Mouse (Mus musculus): ENCODE results near the gene Ajm1. TPM values are rescaled to one million over a fixed set of nuclear protein-coding genes. Genes with fewer than 3 reads are reported as not detected.
A peak's percentile ranks its signal among the peaks of the same experiment; 100 is the strongest.

Ajm1 gene
- polyA plus RNA-seq, 1 experiment from 2014 or later, result 0.44 TPM

DNA sequence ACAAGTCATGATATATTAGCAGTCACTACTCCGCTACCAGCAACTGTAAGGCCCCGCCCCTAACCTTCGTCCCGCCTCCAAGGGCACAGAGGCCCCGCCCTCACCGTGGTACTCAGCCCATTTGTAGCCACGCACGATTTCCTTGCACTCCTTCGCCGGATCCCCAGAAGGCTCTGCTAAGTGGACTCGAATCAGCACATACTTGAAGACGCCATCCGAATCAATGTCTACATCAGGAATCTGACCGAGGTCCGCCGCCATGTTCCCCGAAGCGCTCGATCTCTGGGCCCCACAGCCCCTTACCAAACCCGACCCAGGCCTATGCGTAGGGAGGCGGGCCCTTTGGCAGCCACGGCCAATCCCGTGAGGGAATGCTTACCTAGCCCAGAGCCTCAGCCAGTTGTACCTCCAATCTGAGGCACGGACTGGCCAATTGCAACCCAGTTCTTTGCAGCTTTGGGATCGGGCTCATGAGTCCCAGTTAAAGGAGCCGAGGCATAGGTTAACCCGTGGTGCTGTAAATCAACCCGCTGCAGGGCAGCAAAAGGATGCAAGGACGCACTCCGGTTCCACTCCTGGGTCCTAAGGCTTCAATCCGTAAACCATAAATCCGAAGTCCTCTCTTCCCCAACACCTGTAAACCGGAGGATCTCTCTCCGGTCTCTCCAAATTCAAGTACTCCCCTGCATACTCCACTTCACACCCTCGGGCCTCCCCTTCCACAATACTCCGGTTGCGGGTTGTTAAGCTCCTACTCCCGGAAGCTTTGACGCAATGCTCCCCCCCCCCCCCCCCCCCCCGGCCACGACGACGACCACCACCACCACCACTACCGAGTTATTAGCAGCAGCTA is 6.8 kb downstream of the Ajm1 start, which contains the start of the genes Mamdc4 and Phpt1:
TSS of gene Mamdc4 (minus strand) at position 267 of the 853 bp plus-strand sequence.
TSS of gene Phpt1 (minus strand) at position 646 of the 853 bp plus-strand sequence.
- WGBS, result under 1% methylated on average over 41 of the region's 45 CpGs
- H3K27me3 ChIP-seq, result peaks cover 38% of the 10 kb centered on the region
- peak within 1 kb of the TSS; percentile 60 for H3K4me3 ChIP-seq
- H3K4me2 ChIP-seq, result peak within 1 kb of the TSS; percentile 91
- H3K4me1 ChIP-seq, result peaks cover 59% of the 10 kb centered on the region
- H3K9ac ChIP-seq, result peak within 1 kb of the TSS; percentile 51
- H3K36me3 ChIP-seq, result peaks cover 20% of the 10 kb centered on the region
- peak within 1 kb of the TSS; percentile 95 for H3K27ac ChIP-seq
- no peaks in the 10 kb centered on the region for H3K9me3 ChIP-seq
- ATAC-seq (ENCODE audit: insufficient number of reproducible peaks, low FRiP score, low TSS enrichment, low read depth), result peak; percentile 97

DNA sequence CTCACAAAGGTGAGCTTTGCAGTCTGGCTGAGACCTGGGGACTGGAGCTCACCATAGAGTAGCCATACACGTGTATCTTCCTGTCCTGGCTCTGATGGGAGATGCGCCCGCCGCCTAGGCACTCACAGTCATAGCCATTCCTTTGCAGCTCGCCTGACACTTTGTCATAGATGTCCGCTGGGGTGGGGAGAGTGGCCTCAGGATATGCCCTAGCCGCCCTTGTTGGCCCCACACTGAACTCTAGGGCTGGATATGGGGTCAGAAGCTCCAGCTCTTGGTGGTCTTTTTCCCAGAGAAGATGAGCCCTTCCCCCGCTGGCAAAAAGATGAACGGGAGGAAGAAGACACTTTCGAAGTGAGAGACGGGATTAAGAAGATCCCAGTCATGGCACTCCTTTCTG is 7.4 kb downstream of the Ajm1 start:
- Histone ChIP-seq H3K27ac (peak overlapping the region; percentile 95), H3K9ac (peak overlapping the region; percentile 51), H3K9me3 (no peaks in the 10 kb centered on the region)

DNA sequence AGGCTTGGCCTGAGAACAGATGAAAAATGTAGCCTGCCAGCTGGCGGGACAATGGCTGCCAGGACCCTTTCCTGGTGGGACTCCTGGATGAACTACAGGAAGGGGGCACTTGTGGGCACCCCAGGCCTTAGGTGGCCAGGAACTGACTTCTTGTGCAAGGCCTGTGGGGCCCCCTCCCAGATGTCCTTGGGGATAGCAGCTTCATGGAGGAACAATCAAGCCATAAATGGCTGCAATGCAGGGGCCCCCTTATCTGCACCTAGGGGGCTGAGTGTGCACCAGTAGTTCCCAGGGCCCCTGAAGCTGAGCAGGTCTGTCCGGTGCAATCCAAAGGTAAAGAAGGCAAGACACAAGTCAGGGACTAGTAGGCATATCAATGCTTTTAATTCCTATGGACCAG is 8.5 kb downstream of the Ajm1 start:
- Histone ChIP-seq H3K4me2 (no peak overlapping the region; the same call in 1 of the 2 replicates), H3K27ac (no peak overlapping the region), H3K4me3 (no peak overlapping the region), H3K9ac (no peak overlapping the region), H3K27me3 (peaks cover 20% of the 10 kb centered on the region), H3K4me1 (peaks cover 42% of the 10 kb centered on the region), H3K9me3 (no peaks in the 10 kb centered on the region), H3K36me3 (peaks cover 38% of the 10 kb centered on the region)
- WGBS, result 92% methylated on average over 2 of the region's 2 CpGs
- no peak for ATAC-seq (ENCODE audit: insufficient number of reproducible peaks, low FRiP score, low TSS enrichment, low read depth)

More for the DNA sequence above, 7.4 kb downstream of the Ajm1 start:
- ATAC-seq (ENCODE audit: insufficient number of reproducible peaks, low FRiP score, low TSS enrichment, low read depth), result no peak
- 15% methylated on average over 11 of the region's 11 CpGs for WGBS
- Histone ChIP-seq H3K4me3 (peak overlapping the region; percentile 60), H3K27me3 (peaks cover 31% of the 10 kb centered on the region), H3K36me3 (peaks cover 27% of the 10 kb centered on the region), H3K4me2 (peak overlapping the region; percentile 91), H3K4me1 (peaks cover 52% of the 10 kb centered on the region)

DNA sequence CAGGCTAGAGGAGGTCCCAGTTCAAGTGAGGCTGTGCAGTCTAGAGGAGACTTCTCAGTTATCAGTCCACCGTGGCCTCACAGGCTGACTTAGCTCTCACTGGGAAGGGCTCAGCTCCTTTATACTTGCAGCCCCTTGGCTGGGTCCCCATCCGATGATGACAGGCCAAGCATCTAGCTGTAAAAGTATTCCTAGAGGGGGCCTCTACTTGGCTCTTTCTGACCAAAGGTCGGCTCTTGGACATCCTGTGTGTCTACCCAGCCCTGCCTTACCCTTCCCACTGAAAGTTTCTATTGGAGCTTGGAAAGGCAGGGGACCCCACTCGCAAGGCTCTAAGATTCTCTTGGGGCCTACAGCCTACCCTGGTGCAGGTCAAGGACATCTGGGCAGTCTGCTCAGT is 10.3 kb downstream of the Ajm1 start:
- Histone ChIP-seq H3K9me3 (no peaks in the 10 kb centered on the region), H3K4me1 (peaks cover 24% of the 10 kb centered on the region), H3K4me3 (no peak overlapping the region), H3K27ac (no peak overlapping the region), H3K9ac (no peak overlapping the region), H3K36me3 (peaks cover 56% of the 10 kb centered on the region), H3K27me3 (peaks cover 2% of the 10 kb centered on the region), H3K4me2 (no peak overlapping the region)
- ATAC-seq (ENCODE audit: insufficient number of reproducible peaks, low FRiP score, low TSS enrichment, low read depth), result no peak
- WGBS, result 92% methylated on average over 4 of the region's 4 CpGs

DNA sequence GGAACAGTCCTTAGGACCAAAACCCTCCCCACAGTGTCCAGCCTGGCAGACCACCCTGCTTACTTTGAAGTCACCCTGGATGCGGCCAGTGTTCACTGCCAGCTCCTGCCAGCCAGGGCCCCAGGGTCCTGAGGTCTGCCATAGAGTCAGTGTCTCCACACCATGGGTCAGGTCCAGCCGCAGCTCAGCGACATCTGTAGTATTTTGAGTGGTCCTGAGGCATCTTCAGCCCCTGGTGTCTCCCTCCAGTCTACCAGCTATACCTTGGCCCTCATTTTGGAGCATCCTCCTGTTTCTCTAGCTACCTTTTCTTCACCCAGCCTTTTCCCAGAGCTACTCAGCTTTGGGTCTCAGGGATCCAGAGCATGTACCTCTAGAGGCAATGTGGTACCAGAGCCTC is 12.2 kb downstream of the Ajm1 start:
- no peak overlapping the region for H3K27ac ChIP-seq
- peaks cover 75% of the 10 kb centered on the region for H3K36me3 ChIP-seq
- WGBS, result 89% methylated on average over 3 of the region's 3 CpGs
- ATAC-seq (ENCODE audit: insufficient number of reproducible peaks, low FRiP score, low TSS enrichment, low read depth), result no peak
- no peak overlapping the region for H3K4me3 ChIP-seq
- peaks cover 14% of the 10 kb centered on the region for H3K4me1 ChIP-seq
- no peak overlapping the region for H3K9ac ChIP-seq
- no peaks in the 10 kb centered on the region for H3K27me3 ChIP-seq
- no peak overlapping the region for H3K4me2 ChIP-seq
- H3K9me3 ChIP-seq, result no peaks in the 10 kb centered on the region

GRCm38 (mm10) chr2:25568473-25569019 is 13.0 kb downstream of the Ajm1 start:
- Histone ChIP-seq H3K27ac (no peak overlapping the region), H3K9ac (no peak overlapping the region), H3K9me3 (no peaks in the 10 kb centered on the region), H3K4me1 (peaks cover 7% of the 10 kb centered on the region), H3K36me3 (peaks cover 83% of the 10 kb centered on the region), H3K4me3 (no peak overlapping the region), H3K27me3 (no peaks in the 10 kb centered on the region), H3K4me2 (no peak overlapping the region)
- ATAC-seq (ENCODE audit: insufficient number of reproducible peaks, low FRiP score, low TSS enrichment, low read depth), result no peak
- WGBS, result 89% methylated on average over 6 of the region's 6 CpGs

DNA sequence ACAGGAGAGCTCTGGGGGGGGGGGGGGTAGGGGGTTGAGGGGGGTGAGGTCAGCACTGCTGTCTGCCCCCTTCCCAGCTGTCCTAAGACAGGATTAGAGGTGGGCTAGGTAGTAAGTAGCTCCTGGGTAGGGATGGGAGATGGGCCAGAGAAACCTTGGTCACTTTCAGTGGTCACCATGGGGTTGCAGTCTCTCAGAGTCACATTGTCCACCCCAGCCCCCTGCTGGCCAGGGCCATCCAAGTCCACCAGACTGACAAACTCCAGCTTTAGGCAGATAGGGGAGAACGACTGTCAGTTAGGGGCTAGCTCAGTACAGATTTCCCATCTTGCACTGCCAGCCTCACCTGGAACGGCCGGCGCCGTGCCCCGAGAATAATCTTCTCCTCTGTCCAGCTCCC is 15.0 kb downstream of the Ajm1 start:
- H3K4me3 ChIP-seq, result no peak overlapping the region
- H3K9me3 ChIP-seq, result no peaks in the 10 kb centered on the region
- no peaks in the 10 kb centered on the region for H3K27me3 ChIP-seq
- no peak overlapping the region for H3K27ac ChIP-seq
- H3K4me2 ChIP-seq, result no peak overlapping the region
- no peak for ATAC-seq (ENCODE audit: insufficient number of reproducible peaks, low FRiP score, low TSS enrichment, low read depth)
- no peak overlapping the region for H3K9ac ChIP-seq
- H3K36me3 ChIP-seq, result peaks cover 93% of the 10 kb centered on the region
- WGBS, result 77% methylated on average over 6 of the region's 6 CpGs
- no peaks in the 10 kb centered on the region for H3K4me1 ChIP-seq

DNA sequence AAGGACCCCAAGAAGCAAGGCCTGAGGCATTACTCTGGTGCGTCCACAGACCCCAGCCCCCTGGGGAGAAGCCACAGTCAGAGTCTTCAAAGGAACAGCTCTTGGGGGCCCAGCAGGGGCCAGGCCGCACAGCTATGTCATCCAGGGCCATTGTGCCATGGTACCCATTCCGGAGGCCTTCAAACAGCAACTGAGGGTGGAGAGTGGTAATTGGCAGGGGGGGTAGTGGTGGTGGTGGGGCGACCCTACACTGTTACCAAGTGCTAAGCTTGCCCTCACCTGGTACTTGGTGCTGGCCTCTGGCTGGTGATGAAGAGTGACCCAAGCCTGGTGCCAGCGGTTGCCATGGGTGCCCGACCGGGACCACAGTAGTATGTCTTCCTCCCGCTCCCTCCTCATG is 15.8 kb downstream of the Ajm1 start:
- no peaks in the 10 kb centered on the region for H3K27me3 ChIP-seq
- no peak for ATAC-seq (ENCODE audit: insufficient number of reproducible peaks, low FRiP score, low TSS enrichment, low read depth)
- H3K4me2 ChIP-seq, result no peak overlapping the region
- WGBS, result 88% methylated on average over 8 of the region's 8 CpGs
- H3K4me3 ChIP-seq, result no peak overlapping the region
- H3K9ac ChIP-seq, result no peak overlapping the region
- 0 out of 2 replicates have a peak, but pooled peaks cover under 1% of the 10 kb centered on the region for H3K4me1 ChIP-seq
- H3K27ac ChIP-seq, result no peak overlapping the region
- H3K9me3 ChIP-seq, result no peaks in the 10 kb centered on the region
- H3K36me3 ChIP-seq, result peaks cover 94% of the 10 kb centered on the region

- no peak overlapping the region for H3K4me3 ChIP-seq
- H3K36me3 ChIP-seq, result peaks cover 74% of the 10 kb centered on the region
- H3K4me2 ChIP-seq, result no peak overlapping the region
- H3K27ac ChIP-seq, result no peak overlapping the region
- peaks cover 23% of the 10 kb centered on the region for H3K4me1 ChIP-seq
- no peak overlapping the region for H3K9ac ChIP-seq
- H3K9me3 ChIP-seq, result no peaks in the 10 kb centered on the region
- 83% methylated on average over 9 of the region's 9 CpGs for WGBS
- no peaks in the 10 kb centered on the region for H3K27me3 ChIP-seq
- ATAC-seq (ENCODE audit: insufficient number of reproducible peaks, low FRiP score, low TSS enrichment, low read depth), result no peak
These were observed 19.6 kb downstream of the Ajm1 start for GRCm38 (mm10) chr2:25561946-25562345.

DNA sequence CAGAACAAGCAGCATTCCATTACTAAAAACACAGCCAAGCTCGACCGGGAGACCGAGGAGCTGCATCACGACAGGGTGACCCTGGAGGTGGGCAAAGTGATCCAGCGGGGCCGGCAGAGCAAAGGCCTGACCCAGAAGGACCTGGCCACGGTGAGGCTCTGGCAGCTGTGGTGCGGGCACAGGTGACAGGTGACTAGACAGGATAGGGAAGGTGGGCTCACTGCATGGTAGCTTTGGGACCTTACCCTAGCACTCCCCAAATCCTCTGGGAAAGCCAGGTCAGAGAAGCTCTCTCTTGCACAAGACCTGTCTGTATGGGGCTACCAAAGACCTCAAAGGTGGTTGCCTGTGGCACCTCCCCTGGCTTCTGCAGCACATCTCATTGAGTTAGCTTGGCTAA is 21.0 kb downstream of the Ajm1 start:
- Histone ChIP-seq H3K27ac (no peak overlapping the region), H3K9me3 (no peaks in the 10 kb centered on the region), H3K36me3 (peaks cover 60% of the 10 kb centered on the region), H3K9ac (no peak overlapping the region), H3K4me1 (peaks cover 31% of the 10 kb centered on the region), H3K27me3 (no peaks in the 10 kb centered on the region), H3K4me3 (no peak overlapping the region), H3K4me2 (no peak overlapping the region)
- WGBS, result 76% methylated on average over 8 of the region's 8 CpGs
- no peak for ATAC-seq (ENCODE audit: insufficient number of reproducible peaks, low FRiP score, low TSS enrichment, low read depth)

DNA sequence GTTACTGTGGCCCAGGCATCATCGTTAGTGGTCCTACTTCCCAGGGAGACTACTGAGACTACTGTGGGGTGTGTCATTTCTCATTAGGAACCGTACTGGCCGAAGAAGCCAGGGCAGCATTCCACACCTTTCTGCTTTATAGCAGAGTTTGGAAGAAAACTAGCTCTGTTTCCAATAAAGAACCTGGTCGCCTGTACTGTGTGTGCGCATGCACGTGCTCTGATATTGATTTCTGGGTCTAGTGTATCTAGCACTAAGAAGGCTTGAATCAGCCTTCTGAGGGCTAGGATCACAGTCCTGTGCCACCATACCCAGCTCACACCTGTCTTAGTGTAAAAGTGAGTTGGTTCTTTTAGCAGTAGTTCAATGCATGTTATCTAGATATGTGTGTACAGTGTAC is 22.8 kb downstream of the Ajm1 start:
- no peak for ATAC-seq (ENCODE audit: insufficient number of reproducible peaks, low FRiP score, low TSS enrichment, low read depth)
- Histone ChIP-seq H3K9me3 (no peaks in the 10 kb centered on the region), H3K4me2 (peak overlapping the region; percentile 83), H3K36me3 (peaks cover 43% of the 10 kb centered on the region), H3K27ac (peak overlapping the region; percentile 80; the same call in 1 of the 2 replicates), H3K9ac (peak overlapping the region; percentile 94), H3K4me1 (peaks cover 31% of the 10 kb centered on the region), H3K27me3 (no peaks in the 10 kb centered on the region), H3K4me3 (peak overlapping the region; percentile 99)
- WGBS, result 42% methylated on average over 6 of the region's 6 CpGs

- H3K4me3 ChIP-seq, result peak overlapping the region; percentile 99
- ATAC-seq (ENCODE audit: insufficient number of reproducible peaks, low FRiP score, low TSS enrichment, low read depth), result peak; percentile 11
- H3K4me2 ChIP-seq, result peak overlapping the region; percentile 83
- H3K36me3 ChIP-seq, result peaks cover 35% of the 10 kb centered on the region
- H3K9me3 ChIP-seq, result no peaks in the 10 kb centered on the region
- H3K27me3 ChIP-seq, result no peaks in the 10 kb centered on the region
- under 1% methylated on average over 24 of the region's 24 CpGs for WGBS
- H3K9ac ChIP-seq, result peak overlapping the region; percentile 94
- H3K4me1 ChIP-seq, result peaks cover 31% of the 10 kb centered on the region
- H3K27ac ChIP-seq, result peak overlapping the region; percentile 80
These were observed 23.6 kb downstream of the Ajm1 start for GRCm38 (mm10) chr2:25557964-25558360.

Measured in limb, embryonic 15.5 days (tissue).